Mouse (Mus musculus) heart, embryonic 15.5 days (tissue): Measurements from ENCODE around the gene Ccdc38. TPM values are rescaled to one million over a fixed set of nuclear protein-coding genes. Genes with fewer than 3 reads are reported as not detected.
A peak's percentile ranks its signal among the peaks of the same experiment; 100 is the strongest.

ENCODE experiments used
- ATAC-seq: fragments of 200-750 bp; cut with Nextera tagmentation; replicated peaks from 2 replicates; pipeline ENCODE4 v1.8.0; 2017; ENCODE audit warnings: low read depth, moderate TSS enrichment; ENCODE audit not compliant: insufficient number of reproducible peaks, insufficient read depth, low FRiP score
- H3K27ac ChIP-seq: fragments of 300-500 bp; sonication (generic); 2 replicates; pipeline ENCODE4 v1.5.1; 2015; ENCODE audit warnings: mild to moderate bottlenecking, inconsistent platforms
- H3K27me3 ChIP-seq: fragments of 300-500 bp; sonication (generic); 2 replicates; pipeline ENCODE4 v1.6.1; 2015; ENCODE audit warnings: inconsistent platforms
- H3K36me3 ChIP-seq: fragments of 300-500 bp; sonication (generic); 2 replicates; pipeline ENCODE4 v1.6.1; 2015; ENCODE audit warnings: mild to moderate bottlenecking, inconsistent platforms
- H3K4me1 ChIP-seq: fragments of 300-500 bp; sonication (generic); replicated peaks from 2 replicates; pipeline ENCODE4 v1.6.1; 2015; ENCODE audit warnings: inconsistent platforms
- H3K4me2 ChIP-seq: fragments of 300-500 bp; sonication (generic); 2 replicates; pipeline ENCODE4 v1.6.1; 2015; ENCODE audit warnings: inconsistent platforms, mild to moderate bottlenecking, moderate library complexity
- H3K4me3 ChIP-seq: fragments of 300-500 bp; sonication (generic); 2 replicates; pipeline ENCODE4 v1.5.1; 2015; ENCODE audit warnings: mild to moderate bottlenecking, inconsistent platforms
- H3K9ac ChIP-seq: fragments of 300-500 bp; sonication (generic); 2 replicates; pipeline ENCODE4 v1.6.1; 2015; ENCODE audit warnings: mild to moderate bottlenecking, inconsistent platforms
- H3K9me3 ChIP-seq: fragments of 300-500 bp; sonication (generic); replicated peaks from 2 replicates; pipeline ENCODE4 v1.6.1; 2016; ENCODE audit warnings: inconsistent platforms
- WGBS: fragments of 180-500 bp; shearing (Covaris S2); methylation state at CpG from one replicate; pipeline ENCODE4 v1.1.7; 2015; ENCODE audit warnings: mixed read lengths; 5-methylcytosine and 5-hydroxymethylcytosine counted together
- polyA plus RNA-seq: library from polyadenylated mRNA; unstranded; fragments of >200 nt; fragmentation: Nextera tagmentation; extraction: Ambion mirVana; gene quantifications from 2 replicates; pipeline ENCODE4 v1.2.1, GENCODE M21; 2015

The Ccdc38 gene
- polyA plus RNA-seq, 1 experiment from 2014 or later = 0.10 TPM

GRCm38 (mm10) chr10:93519756-93520155 is 20.7 kb upstream of the Ccdc38 start:
- 63% methylated on average over 5 of the region's 5 CpGs for WGBS
- no peak overlapping the region for H3K27ac ChIP-seq
- H3K4me3 ChIP-seq = no peak overlapping the region
- no peak overlapping the region for H3K4me2 ChIP-seq
- H3K27me3 ChIP-seq = no peaks in the 10 kb centered on the region
- no peaks in the 10 kb centered on the region for H3K9me3 ChIP-seq
- no peak overlapping the region for H3K9ac ChIP-seq
- no peak for ATAC-seq
- H3K36me3 ChIP-seq = no peaks in the 10 kb centered on the region
- no peaks in the 10 kb centered on the region for H3K4me1 ChIP-seq

GRCm38 (mm10) chr10:93520994-93521393 is 19.4 kb upstream of the Ccdc38 start:
- Histone ChIP-seq H3K27ac (no peak overlapping the region), H3K36me3 (no peaks in the 10 kb centered on the region), H3K4me1 (no peaks in the 10 kb centered on the region), H3K4me3 (no peak overlapping the region), H3K27me3 (no peaks in the 10 kb centered on the region), H3K9me3 (no peaks in the 10 kb centered on the region), H3K9ac (no peak overlapping the region), H3K4me2 (no peak overlapping the region)
- no peak for ATAC-seq
- 59% methylated on average over 4 of the region's 4 CpGs for WGBS

GRCm38 (mm10) chr10:93525329-93525728 is 15.1 kb upstream of the Ccdc38 start:
- WGBS = 76% methylated on average over 1 of the region's 1 CpGs
- Histone ChIP-seq H3K36me3 (no peaks in the 10 kb centered on the region), H3K9ac (no peak overlapping the region), H3K9me3 (no peaks in the 10 kb centered on the region), H3K4me1 (no peaks in the 10 kb centered on the region), H3K4me2 (no peak overlapping the region), H3K27ac (no peak overlapping the region), H3K27me3 (no peaks in the 10 kb centered on the region), H3K4me3 (no peak overlapping the region)
- no peak for ATAC-seq

GRCm38 (mm10) chr10:93538287-93538686 is 2.1 kb upstream of the Ccdc38 start:
- no peak for ATAC-seq
- 84% methylated on average over 2 of the region's 2 CpGs for WGBS
- Histone ChIP-seq H3K27ac (no peak overlapping the region), H3K9ac (no peak overlapping the region), H3K36me3 (no peaks in the 10 kb centered on the region), H3K4me3 (no peak overlapping the region), H3K4me2 (no peak overlapping the region), H3K27me3 (peaks cover 31% of the 10 kb centered on the region), H3K4me1 (peaks cover 14% of the 10 kb centered on the region), H3K9me3 (no peaks in the 10 kb centered on the region)

GRCm38 (mm10) chr10:93538818-93539217 is 1.6 kb upstream of the Ccdc38 start:
- no peak overlapping the region for H3K4me3 ChIP-seq
- no peaks in the 10 kb centered on the region for H3K36me3 ChIP-seq
- H3K4me1 ChIP-seq = peaks cover 14% of the 10 kb centered on the region
- ATAC-seq = no peak
- H3K27ac ChIP-seq = no peak overlapping the region
- H3K9ac ChIP-seq = no peak overlapping the region
- H3K27me3 ChIP-seq = peaks cover 28% of the 10 kb centered on the region
- H3K4me2 ChIP-seq = no peak overlapping the region
- H3K9me3 ChIP-seq = no peaks in the 10 kb centered on the region
- WGBS = 70% methylated on average over 6 of the region's 6 CpGs

GRCm38 (mm10) chr10:93539775-93540430 is 529 bp upstream of the Ccdc38 start, which contains the start of gene Amdhd1:
Gene Amdhd1 (minus strand): TSS chr10:93540033.
- Histone ChIP-seq H3K27ac (no peak within 1 kb of the TSS), H3K4me2 (peak within 1 kb of the TSS; percentile 75), H3K27me3 (peaks cover 22% of the 10 kb centered on the region), H3K4me3 (peak within 1 kb of the TSS; percentile 46), H3K4me1 (peaks cover 11% of the 10 kb centered on the region), H3K9ac (peak within 1 kb of the TSS; percentile 31), H3K9me3 (no peaks in the 10 kb centered on the region), H3K36me3 (no peaks in the 10 kb centered on the region)
- WGBS = 2% methylated on average over 35 of the region's 35 CpGs
- ATAC-seq = peak; percentile 89

- no peaks in the 10 kb centered on the region for H3K9me3 ChIP-seq
- ATAC-seq = no peak
- H3K4me1 ChIP-seq = peaks cover 11% of the 10 kb centered on the region
- H3K4me2 ChIP-seq = no peak overlapping the region
- 65% methylated on average over 1 of the region's 1 CpGs for WGBS
- no peak overlapping the region for H3K4me3 ChIP-seq
- H3K27me3 ChIP-seq = peaks cover 9% of the 10 kb centered on the region; the same call in 1 of the 2 replicates
- no peak overlapping the region for H3K27ac ChIP-seq
- H3K9ac ChIP-seq = no peak overlapping the region
- H3K36me3 ChIP-seq = no peaks in the 10 kb centered on the region
Measured at GRCm38 (mm10) chr10:93541585-93541984, 1.2 kb downstream of the Ccdc38 start.

GRCm38 (mm10) chr10:93542356-93542755 is 1.9 kb downstream of the Ccdc38 start:
- WGBS = 65% methylated on average over 4 of the region's 4 CpGs
- Histone ChIP-seq H3K9ac (no peak overlapping the region), H3K27ac (no peak overlapping the region), H3K4me3 (no peak overlapping the region), H3K27me3 (peaks cover 9% of the 10 kb centered on the region; the same call in 1 of the 2 replicates), H3K36me3 (no peaks in the 10 kb centered on the region), H3K4me1 (peaks cover 11% of the 10 kb centered on the region), H3K4me2 (no peak overlapping the region), H3K9me3 (no peaks in the 10 kb centered on the region)
- ATAC-seq = no peak

GRCm38 (mm10) chr10:93543176-93543575 is 2.7 kb downstream of the Ccdc38 start:
- Histone ChIP-seq H3K27ac (no peak overlapping the region), H3K36me3 (no peaks in the 10 kb centered on the region), H3K27me3 (peaks cover 5% of the 10 kb centered on the region; the same call in 1 of the 2 replicates), H3K9ac (no peak overlapping the region), H3K4me2 (no peak overlapping the region), H3K4me1 (peaks cover 11% of the 10 kb centered on the region), H3K4me3 (no peak overlapping the region), H3K9me3 (no peaks in the 10 kb centered on the region)
- no peak for ATAC-seq
- WGBS = 71% methylated on average over 6 of the region's 6 CpGs

GRCm38 (mm10) chr10:93544172-93544571 is 3.7 kb downstream of the Ccdc38 start:
- no peak for ATAC-seq
- H3K4me2 ChIP-seq = no peak overlapping the region
- no peaks in the 10 kb centered on the region for H3K36me3 ChIP-seq
- no peaks in the 10 kb centered on the region for H3K27me3 ChIP-seq
- no peak overlapping the region for H3K27ac ChIP-seq
- H3K9me3 ChIP-seq = no peaks in the 10 kb centered on the region
- WGBS = 83% methylated on average over 5 of the region's 5 CpGs
- H3K4me1 ChIP-seq = peaks cover 11% of the 10 kb centered on the region
- H3K4me3 ChIP-seq = no peak overlapping the region
- no peak overlapping the region for H3K9ac ChIP-seq

- Histone ChIP-seq H3K4me2 (no peak overlapping the region), H3K4me3 (no peak overlapping the region), H3K9ac (no peak overlapping the region), H3K36me3 (no peaks in the 10 kb centered on the region), H3K4me1 (no peaks in the 10 kb centered on the region), H3K27me3 (no peaks in the 10 kb centered on the region), H3K9me3 (no peaks in the 10 kb centered on the region), H3K27ac (no peak overlapping the region)
- no peak for ATAC-seq
- 91% methylated on average over 4 of the region's 4 CpGs for WGBS
Measured at GRCm38 (mm10) chr10:93547741-93548270, 7.4 kb downstream of the Ccdc38 start.

GRCm38 (mm10) chr10:93548991-93549390 is 8.6 kb downstream of the Ccdc38 start:
- H3K4me3 ChIP-seq = no peak overlapping the region
- no peaks in the 10 kb centered on the region for H3K4me1 ChIP-seq
- H3K9ac ChIP-seq = no peak overlapping the region
- no peak overlapping the region for H3K4me2 ChIP-seq
- peak; percentile 35; the same call in 1 of the 2 replicates for ATAC-seq
- H3K27me3 ChIP-seq = no peaks in the 10 kb centered on the region
- H3K36me3 ChIP-seq = no peaks in the 10 kb centered on the region
- 11% methylated on average over 7 of the region's 7 CpGs for WGBS
- H3K27ac ChIP-seq = no peak overlapping the region
- H3K9me3 ChIP-seq = no peaks in the 10 kb centered on the region
